Mouse (Mus musculus): ENCODE measurements at regions not wholly inside any gene's neighbourhood (a gene's known extent, or its start where the extent isn't known, plus 50 kb on each side); places are given as distances from the start of the nearest gene placed in this dataset.
A peak's percentile ranks its signal among the peaks of the same experiment; 100 is the strongest.

DNA sequence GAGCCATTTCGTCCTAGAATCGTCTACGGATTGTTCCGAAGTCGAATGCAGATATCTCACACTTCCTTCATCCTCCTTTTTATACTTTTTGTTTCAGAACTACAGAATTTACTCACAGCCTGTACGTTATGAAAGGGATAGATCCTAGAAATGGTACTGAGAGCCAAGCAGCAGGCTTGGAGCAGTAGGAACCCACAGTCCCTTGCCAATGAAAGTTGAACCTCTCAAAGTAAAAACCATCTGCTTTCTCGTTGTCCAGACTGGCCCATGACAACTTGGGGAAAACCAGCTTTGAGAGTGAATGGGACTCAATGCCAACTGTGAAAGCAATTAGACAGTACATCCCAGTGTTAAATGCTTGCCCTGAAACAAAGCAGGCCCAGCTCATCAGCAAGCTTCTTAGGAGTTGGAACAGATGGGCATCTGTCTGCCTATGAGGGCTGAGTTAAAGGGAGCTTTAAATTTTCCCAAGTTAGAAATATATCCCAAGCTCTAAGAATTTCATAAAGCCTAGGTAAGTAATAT, 279.9 kb upstream of the Sfrp2 start:
- dilution Hi-C loops (cut with MboI; ENCODE audit: extremely low pct_ligation_motif_present, extremely low pct_unique_long_range_greater_than_20kb, low sequenced_read_pairs) (no loop called here), in situ Hi-C loops (cut with MboI; ENCODE audit: low pct_ligation_motif_present, low pct_unique_long_range_greater_than_20kb, low sequenced_read_pairs) (no loop called here)
- no peak overlapping the region for H3K4me2 ChIP-seq (ENCODE audit: insufficient read depth, low read depth, poor library complexity, severe bottlenecking)

DNA sequence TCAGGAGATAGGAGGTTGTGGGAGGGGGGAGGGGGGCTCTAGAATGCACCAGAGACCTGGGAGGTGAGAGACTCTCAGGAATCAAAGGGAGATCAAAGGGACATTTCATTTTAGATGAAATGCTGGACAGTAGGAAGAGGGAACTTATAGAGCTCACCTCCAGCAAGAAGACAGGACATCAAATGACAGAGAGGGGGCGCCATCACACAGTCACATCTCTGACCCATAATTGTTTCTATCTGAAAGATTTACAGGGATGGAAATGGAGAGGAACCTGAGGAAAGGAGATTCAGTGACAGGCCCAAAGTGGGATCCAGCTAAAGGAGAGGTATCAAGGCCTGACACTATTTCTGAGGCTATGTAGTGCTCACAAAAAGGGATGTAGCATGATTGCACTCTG, 270.5 kb upstream of the Sfrp2 start:
- Histone ChIP-seq H3K4me1 (ENCODE audit: control insufficient read depth in 1 of 2, insufficient read depth in 2 of 2) (no peaks in the 10 kb centered on the region), H3K4me2 (ENCODE audit: insufficient read depth, low read depth, poor library complexity, severe bottlenecking) (no peak overlapping the region), H3K27me3 (replicated peaks) (no peaks in the 10 kb centered on the region), H3K36me3 (replicated peaks in 1 of 2; ENCODE audit: control insufficient read depth in 1 of 2, insufficient read depth in 1 of 2, low read length in 1 of 2) (no peaks in the 10 kb centered on the region), H3K79me2 (replicated peaks; ENCODE audit: control insufficient read depth, extremely low read depth, insufficient read depth, poor library complexity, severe bottlenecking) (no peaks in the 10 kb centered on the region), H3K27ac (ENCODE audit: insufficient read depth, low read depth) (no peak overlapping the region), H3K4me3 (replicated peaks in 1 of 3; ENCODE audit: low read depth in 2 of 3, low read length in 2 of 3, poor library complexity in 1 of 3) (no peak overlapping the region), H3K9ac (ENCODE audit: insufficient read depth, low read depth) (no peak overlapping the region), H3K9me3 (replicated peaks; ENCODE audit: low read length) (no peaks in the 10 kb centered on the region)
- peak; percentile 38 for TF ChIP-seq RAD21 (IDR thresholded peaks at IDR 0.05; ENCODE audit: low read depth, low read length)
- TF ChIP-seq TBP (conservative IDR thresholded peaks at IDR 0.05; ENCODE audit: low read depth, low read length) = no peak
- TF ChIP-seq MAX (IDR thresholded peaks at IDR 0.05; ENCODE audit: low read length) = no peak
- TF ChIP-seq PAX5 (IDR thresholded peaks at IDR 0.05; ENCODE audit: low read length) = no peak
- no peak for TF ChIP-seq MEF2A (IDR thresholded peaks at IDR 0.05; ENCODE audit: borderline replicate concordance, low read depth, low read length)
- no peak for TF ChIP-seq ZKSCAN1 (IDR thresholded peaks at IDR 0.05; ENCODE audit: borderline replicate concordance, low read depth, low read length)
- peak in 1 of 2 experiments; percentile 55; a peak in 2 of 4 replicates for TF ChIP-seq CTCF (conservative IDR thresholded peaks at IDR 0.05 in 1 of 2, IDR thresholded peaks at IDR 0.05 in 1 of 2; ENCODE audit: low read depth in 2 of 2, low read length in 2 of 2)
- 0 out of 2 replicates have a peak, but pooled peaks have one; percentile 22 for TF ChIP-seq SMC3 (IDR thresholded peaks at IDR 0.05; ENCODE audit: low read depth, low read length)
- dilution Hi-C loops (cut with MboI; ENCODE audit: extremely low pct_ligation_motif_present, extremely low pct_unique_long_range_greater_than_20kb, low sequenced_read_pairs) = no loop called here
- in situ Hi-C loops (cut with MboI; ENCODE audit: low pct_ligation_motif_present, low pct_unique_long_range_greater_than_20kb, low sequenced_read_pairs) = no loop called here
- peak; percentile 29 for DNase-seq (ENCODE audit: extremely low read depth)

More for the DNA sequence above, 279.9 kb upstream of the Sfrp2 start:
- TF ChIP-seq MAZ (IDR thresholded peaks at IDR 0.05; ENCODE audit: low read depth, low read length) = no peak
- no peak for TF ChIP-seq TBP (conservative IDR thresholded peaks at IDR 0.05; ENCODE audit: low read depth, low read length)
- no peak for TF ChIP-seq ETS1 (conservative IDR thresholded peaks at IDR 0.05; ENCODE audit: low read depth, low read length)
- Histone ChIP-seq H3K79me2 (replicated peaks; ENCODE audit: control insufficient read depth, extremely low read depth, insufficient read depth, poor library complexity, severe bottlenecking) (no peaks in the 10 kb centered on the region), H3K4me1 (ENCODE audit: control insufficient read depth in 1 of 2, insufficient read depth in 2 of 2) (peaks cover 0 to 7% of the 10 kb centered on the region in 2 experiments; a peak in 1 of 4 replicates), H3K36me3 (replicated peaks in 1 of 2; ENCODE audit: control insufficient read depth in 1 of 2, insufficient read depth in 1 of 2, low read length in 1 of 2) (no peaks in the 10 kb centered on the region), H3K9ac (ENCODE audit: insufficient read depth, low read depth) (no peak overlapping the region), H3K27ac (ENCODE audit: insufficient read depth, low read depth) (no peak overlapping the region), H3K9me3 (replicated peaks; ENCODE audit: low read length) (no peaks in the 10 kb centered on the region), H3K4me3 (replicated peaks in 1 of 3; ENCODE audit: low read depth in 2 of 3, low read length in 2 of 3, poor library complexity in 1 of 3) (no peak overlapping the region), H3K27me3 (replicated peaks) (no peaks in the 10 kb centered on the region)
- no peak for DNase-seq (ENCODE audit: extremely low read depth)

DNA sequence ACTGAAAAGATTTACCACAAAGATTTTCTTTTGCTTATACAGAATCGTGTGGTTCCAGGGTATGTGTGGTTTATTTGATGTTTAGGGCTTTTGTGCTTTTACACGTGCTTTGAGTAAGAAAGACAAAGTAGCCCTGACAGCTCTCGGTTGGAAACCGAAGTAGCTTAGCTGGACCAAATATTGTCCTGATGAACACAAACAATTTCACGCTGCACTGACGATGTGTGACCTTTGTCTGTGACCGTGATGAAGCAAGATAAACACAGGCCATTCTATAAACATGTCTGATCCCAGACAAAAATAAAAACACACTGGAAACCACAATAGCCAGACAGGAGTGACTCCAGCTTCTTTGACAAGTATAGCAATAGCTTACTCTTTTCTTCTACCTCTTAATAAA, 262.2 kb upstream of the Sfrp2 start:
- Histone ChIP-seq H3K4me1 (ENCODE audit: control insufficient read depth in 1 of 2, insufficient read depth in 2 of 2) (no peaks in the 10 kb centered on the region), H3K4me2 (ENCODE audit: insufficient read depth, low read depth, poor library complexity, severe bottlenecking) (no peak overlapping the region), H3K27me3 (replicated peaks) (no peaks in the 10 kb centered on the region), H3K36me3 (replicated peaks in 1 of 2; ENCODE audit: control insufficient read depth in 1 of 2, insufficient read depth in 1 of 2, low read length in 1 of 2) (no peaks in the 10 kb centered on the region), H3K4me3 (replicated peaks in 1 of 3; ENCODE audit: low read depth in 2 of 3, low read length in 2 of 3, poor library complexity in 1 of 3) (no peak overlapping the region), H3K79me2 (replicated peaks; ENCODE audit: control insufficient read depth, extremely low read depth, insufficient read depth, poor library complexity, severe bottlenecking) (no peaks in the 10 kb centered on the region), H3K27ac (ENCODE audit: insufficient read depth, low read depth) (no peak overlapping the region), H3K9ac (ENCODE audit: insufficient read depth, low read depth) (no peak overlapping the region), H3K9me3 (replicated peaks; ENCODE audit: low read length) (no peaks in the 10 kb centered on the region)
- dilution Hi-C loops (cut with MboI; ENCODE audit: extremely low pct_ligation_motif_present, extremely low pct_unique_long_range_greater_than_20kb, low sequenced_read_pairs) = no loop called here
- no peak for TF ChIP-seq RCOR1 (conservative IDR thresholded peaks at IDR 0.05; ENCODE audit: low read depth, low read length)
- no peak for TF ChIP-seq BHLHE40 (IDR thresholded peaks at IDR 0.05; ENCODE audit: low read depth, low read length)
- no peak for TF ChIP-seq POLR2A (IDR thresholded peaks at IDR 0.05; ENCODE audit: low read depth, low read length)
- TF ChIP-seq JUN (IDR thresholded peaks at IDR 0.05; ENCODE audit: insufficient read depth, low read depth, low read length) = no peak
- TF ChIP-seq MAFK (IDR thresholded peaks at IDR 0.05; ENCODE audit: insufficient replicate concordance, low read length) = no peak
- no peak for TF ChIP-seq TBP (conservative IDR thresholded peaks at IDR 0.05; ENCODE audit: low read depth, low read length)
- TF ChIP-seq ZKSCAN1 (IDR thresholded peaks at IDR 0.05; ENCODE audit: borderline replicate concordance, low read depth, low read length) = no peak
- no peak for TF ChIP-seq EP300 (IDR thresholded peaks at IDR 0.05; ENCODE audit: low read length)
- no peak for TF ChIP-seq ELF1 (IDR thresholded peaks at IDR 0.05; ENCODE audit: low read depth, low read length)
- TF ChIP-seq USF2 (conservative IDR thresholded peaks at IDR 0.05; ENCODE audit: low read depth, low read length) = no peak
- no peak for TF ChIP-seq IRF4 (IDR thresholded peaks at IDR 0.05; ENCODE audit: low read depth, low read length)
- no peak for TF ChIP-seq HCFC1 (IDR thresholded peaks at IDR 0.05; ENCODE audit: low read depth, low read length)
- no peak for TF ChIP-seq POLR2AphosphoS2 (IDR thresholded peaks at IDR 0.05; ENCODE audit: low read depth, low read length)
- no peak for TF ChIP-seq NELFE (IDR thresholded peaks at IDR 0.05; ENCODE audit: low read depth, low read length)
- in situ Hi-C loops (cut with MboI; ENCODE audit: low pct_ligation_motif_present, low pct_unique_long_range_greater_than_20kb, low sequenced_read_pairs) = no loop called here
- no peak for DNase-seq (ENCODE audit: extremely low read depth)

All from CH12.LX (cell line).